Mouse (Mus musculus) G1E (cell line): ENCODE results near the gene Mnat1.
"Not testable (repeated sequence)": the region's sequence is repeated elsewhere in the genome, so short reads cannot be mapped to it uniquely, and the experiment has no call there.

Source experiments
- CTCF ChIP-seq: IDR thresholded peaks from 2 replicates; pipeline ENCODE4 v1.5.1; 2012; ENCODE audit warnings: low read depth, low read length, inconsistent platforms, mixed read lengths
- GATA1 ChIP-seq: IDR thresholded peaks from 2 replicates; pipeline ENCODE4 v1.6.1; 2012; ENCODE audit warnings: borderline replicate concordance, low read length, inconsistent platforms, mixed read lengths
- TAL1 ChIP-seq: conservative IDR thresholded peaks from 2 replicates; pipeline ENCODE4 v1.6.1; 2012; ENCODE audit warnings: low read depth, low read length, inconsistent platforms, mixed read lengths

DNA sequence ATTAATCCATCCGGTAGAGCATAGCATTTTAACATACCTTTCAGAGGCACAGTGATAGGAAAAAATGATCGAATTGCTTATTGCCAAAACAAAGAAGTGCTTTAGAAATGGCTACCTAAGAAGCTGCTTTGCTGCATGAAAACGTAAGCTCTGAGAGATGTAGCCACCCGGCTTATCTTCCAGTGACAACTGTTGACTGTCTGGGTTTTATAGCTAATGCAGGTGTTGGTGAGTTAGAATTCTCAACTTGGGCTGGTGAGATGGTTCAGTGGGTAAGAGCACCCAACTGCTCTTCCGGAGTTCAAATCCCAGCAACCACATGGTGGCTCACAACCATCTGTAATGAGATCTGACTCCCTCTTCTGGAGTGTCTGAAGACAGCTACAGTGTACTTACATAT, 27.5 kb downstream of the Mnat1 start:
- TF ChIP-seq CTCF, GATA1, TAL1: not testable (repeated sequence)
